Mouse (Mus musculus): ENCODE results near the gene Fam161a. TPM values are rescaled to one million over a fixed set of nuclear protein-coding genes. Genes with fewer than 3 reads are reported as not detected.
A peak's percentile ranks its signal among the peaks of the same experiment; 100 is the strongest.

The Fam161a gene
- 1.5 and 2.0 TPM in 2 replicates for total RNA-seq (2012; rRNA removed)
- total RNA-seq (2014; rRNA removed) = 0.69 and 1.4 TPM in 2 replicates
- polyA plus RNA-seq (2012; ENCODE audit: insufficient read length, low read depth) = 1.3 and 2.0 TPM in 2 replicates

DNA sequence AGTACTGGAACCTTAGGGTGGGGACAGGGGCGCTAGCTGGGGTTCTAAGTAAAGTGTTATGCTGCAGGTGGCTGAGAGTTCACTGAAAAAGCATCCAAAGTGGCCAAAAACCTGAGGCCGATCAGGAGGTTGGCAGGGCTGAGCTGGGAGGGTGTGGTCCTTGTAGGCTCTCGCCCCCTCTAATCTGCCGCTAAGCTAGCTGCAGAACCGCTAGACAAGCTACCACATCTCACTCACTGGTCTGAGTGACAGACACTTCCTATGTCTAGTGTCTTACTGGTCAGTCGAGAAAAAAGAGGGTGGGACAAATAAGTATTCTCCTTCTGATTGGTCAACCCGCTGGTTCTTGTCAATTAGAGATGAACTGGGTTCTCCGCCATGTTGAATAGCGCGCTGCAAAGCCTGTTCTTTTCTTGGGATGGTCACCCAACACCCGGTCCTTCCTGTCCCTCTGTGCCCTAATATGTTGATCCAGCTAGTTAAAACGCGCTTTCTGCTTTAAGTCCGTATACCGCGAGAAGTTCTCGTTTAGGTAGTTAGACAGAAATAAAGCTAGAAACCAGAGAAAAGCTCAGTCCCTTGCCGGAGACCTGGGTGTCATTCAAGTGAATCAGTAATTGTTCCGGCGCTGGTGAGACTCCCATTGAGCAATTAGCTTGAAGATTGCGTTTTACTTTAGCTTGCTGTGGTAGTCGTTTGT is at the start of gene Fam161a:
Gene Fam161a (plus strand): TSS at position 51 of the 700 bp plus-strand sequence.
- DNase-seq (ENCODE audit: extremely low read depth) = peak; percentile 98
- dilution Hi-C loops (cut with MboI; ENCODE audit: extremely low pct_ligation_motif_present, extremely low pct_unique_long_range_greater_than_20kb, low sequenced_read_pairs) = no loop called here
- H3K27ac ChIP-seq (ENCODE audit: insufficient read depth, low read depth) = peak within 1 kb of the TSS; percentile 50
- peaks cover 3 to 13% of the 10 kb centered on the region in 2 experiments; a peak in 3 of 4 replicates for H3K4me1 ChIP-seq (ENCODE audit: control insufficient read depth in 1 of 2, insufficient read depth in 2 of 2)
- H3K9me3 ChIP-seq (replicated peaks; ENCODE audit: low read length) = no peaks in the 10 kb centered on the region
- H3K9ac ChIP-seq (ENCODE audit: insufficient read depth, low read depth) = peak within 1 kb of the TSS; percentile 68
- in situ Hi-C loops (cut with MboI; ENCODE audit: low pct_ligation_motif_present, low pct_unique_long_range_greater_than_20kb, low sequenced_read_pairs) = loop anchor here (5.0 kb wide), 1 partner anchor 260 kb away; no protein-coding TSS in a partner anchor
- H3K4me2 ChIP-seq (ENCODE audit: insufficient read depth, low read depth, poor library complexity, severe bottlenecking) = peak within 1 kb of the TSS; percentile 80
- no peaks in the 10 kb centered on the region for H3K27me3 ChIP-seq (replicated peaks)
- H3K36me3 ChIP-seq (replicated peaks in 1 of 2; ENCODE audit: control insufficient read depth in 1 of 2, insufficient read depth in 1 of 2, low read length in 1 of 2) = peaks cover 16 to 38% of the 10 kb centered on the region in 2 experiments
- H3K4me3 ChIP-seq (replicated peaks in 1 of 3; ENCODE audit: low read depth in 2 of 3, low read length in 2 of 3, poor library complexity in 1 of 3) = peak within 1 kb of the TSS; percentile 60 to 78 (median 76)
- no peaks in the 10 kb centered on the region for H3K79me2 ChIP-seq (replicated peaks; ENCODE audit: control insufficient read depth, extremely low read depth, insufficient read depth, poor library complexity, severe bottlenecking)
- peak; percentile 73; the same call in 1 of the 2 replicates for TF ChIP-seq CHD2 (IDR thresholded peaks at IDR 0.05; ENCODE audit: low read length)
- TF ChIP-seq IRF4 (IDR thresholded peaks at IDR 0.05; ENCODE audit: low read depth, low read length) = 0 out of 2 replicates have a peak, but pooled peaks have one; percentile 57
- peak; percentile 69 for TF ChIP-seq HCFC1 (IDR thresholded peaks at IDR 0.05; ENCODE audit: low read depth, low read length)
- peak; percentile 33; the same call in 1 of the 2 replicates for TF ChIP-seq MAX (IDR thresholded peaks at IDR 0.05; ENCODE audit: low read length)
- TF ChIP-seq MAZ (IDR thresholded peaks at IDR 0.05; ENCODE audit: low read depth, low read length) = no peak; the same call in 1 of the 2 replicates
- TF ChIP-seq UBTF (IDR thresholded peaks at IDR 0.05; ENCODE audit: low read depth, low read length) = no peak
- TF ChIP-seq MXI1 (IDR thresholded peaks at IDR 0.05; ENCODE audit: low read depth, low read length) = no peak
- no peak for TF ChIP-seq ZNF384 (IDR thresholded peaks at IDR 0.05; ENCODE audit: low read depth, low read length)
- TF ChIP-seq ELF1 (IDR thresholded peaks at IDR 0.05; ENCODE audit: low read depth, low read length) = peak; percentile 69
- no peak for TF ChIP-seq MAFK (IDR thresholded peaks at IDR 0.05; ENCODE audit: insufficient replicate concordance, low read length)
- peak; percentile 55 for TF ChIP-seq POLR2A (IDR thresholded peaks at IDR 0.05; ENCODE audit: low read depth, low read length)
- peak; percentile 60; the same call in 1 of the 2 replicates for TF ChIP-seq POLR2AphosphoS2 (IDR thresholded peaks at IDR 0.05; ENCODE audit: low read depth, low read length)
- TF ChIP-seq ZKSCAN1 (IDR thresholded peaks at IDR 0.05; ENCODE audit: borderline replicate concordance, low read depth, low read length) = no peak
- 0 out of 2 replicates have a peak, but pooled peaks have one; percentile 67 for TF ChIP-seq CHD1 (IDR thresholded peaks at IDR 0.05; ENCODE audit: low read depth, low read length)
- peak; percentile 46; the same call in 1 of the 2 replicates for TF ChIP-seq NRF1 (IDR thresholded peaks at IDR 0.05; ENCODE audit: low read depth, low read length)
- TF ChIP-seq EP300 (IDR thresholded peaks at IDR 0.05; ENCODE audit: low read length) = no peak
- no peak for TF ChIP-seq RCOR1 (conservative IDR thresholded peaks at IDR 0.05; ENCODE audit: low read depth, low read length)
- TF ChIP-seq GABPA (IDR thresholded peaks at IDR 0.05; ENCODE audit: insufficient replicate concordance, low read depth, low read length) = no peak
- TF ChIP-seq PAX5 (IDR thresholded peaks at IDR 0.05; ENCODE audit: low read length) = no peak
- TF ChIP-seq TBP (conservative IDR thresholded peaks at IDR 0.05; ENCODE audit: low read depth, low read length) = peak; percentile 60
- 0 out of 2 replicates have a peak, but pooled peaks have one; percentile 40 for TF ChIP-seq TCF12 (IDR thresholded peaks at IDR 0.05; ENCODE audit: low read depth, low read length)
- no peak for TF ChIP-seq MEF2A (IDR thresholded peaks at IDR 0.05; ENCODE audit: borderline replicate concordance, low read depth, low read length)
- no peak for TF ChIP-seq RAD21 (IDR thresholded peaks at IDR 0.05; ENCODE audit: low read depth, low read length)
- TF ChIP-seq JUN (IDR thresholded peaks at IDR 0.05; ENCODE audit: insufficient read depth, low read depth, low read length) = no peak
- no peak for TF ChIP-seq BHLHE40 (IDR thresholded peaks at IDR 0.05; ENCODE audit: low read depth, low read length)
- no peak; the same call in 1 of the 2 replicates for TF ChIP-seq NELFE (IDR thresholded peaks at IDR 0.05; ENCODE audit: low read depth, low read length)
- TF ChIP-seq ETS1 (conservative IDR thresholded peaks at IDR 0.05; ENCODE audit: low read depth, low read length) = no peak
- TF ChIP-seq ZC3H11A (IDR thresholded peaks at IDR 0.05; ENCODE audit: low read depth, low read length) = no peak
- TF ChIP-seq SMC3 (IDR thresholded peaks at IDR 0.05; ENCODE audit: low read depth, low read length) = no peak
- 0 out of 2 replicates have a peak, but pooled peaks have one; percentile 4 for TF ChIP-seq KAT2A (IDR thresholded peaks at IDR 0.05; ENCODE audit: insufficient replicate concordance, low read length)
- no peak for TF ChIP-seq CTCF (conservative IDR thresholded peaks at IDR 0.05 in 1 of 2, IDR thresholded peaks at IDR 0.05 in 1 of 2; ENCODE audit: low read depth in 2 of 2, low read length in 2 of 2)
- TF ChIP-seq MYC (IDR thresholded peaks at IDR 0.05; ENCODE audit: low read depth, low read length) = no peak; the same call in 1 of the 2 replicates
- TF ChIP-seq USF2 (conservative IDR thresholded peaks at IDR 0.05; ENCODE audit: low read depth, low read length) = no peak
- no peak for TF ChIP-seq USF1 (IDR thresholded peaks at IDR 0.05; ENCODE audit: low read depth, low read length)
- TF ChIP-seq SIN3A (IDR thresholded peaks at IDR 0.05; ENCODE audit: low read length) = no peak
- peak; percentile 51; the same call in 1 of the 2 replicates for TF ChIP-seq ZMIZ1 (IDR thresholded peaks at IDR 0.05; ENCODE audit: low read depth, low read length)
- 0 out of 2 replicates have a peak, but pooled peaks have one; percentile 54 for TF ChIP-seq E2F4 (IDR thresholded peaks at IDR 0.05; ENCODE audit: insufficient replicate concordance, low read depth, low read length)
- TF ChIP-seq JUND (conservative IDR thresholded peaks at IDR 0.05; ENCODE audit: low read depth, low read length) = no peak; the same call in 1 of the 2 replicates

Measured in CH12.LX (cell line).